Mouse (Mus musculus) liver, postnatal 0 days (tissue): ENCODE results near the gene Arx.

Experiments
- CTCF ChIP-seq: sonication (generic); IDR thresholded peaks from 2 replicates; pipeline ENCODE4 v1.5.1; 2016; ENCODE audit warnings: antibody characterized with exemption, low read depth
- EP300 ChIP-seq: IDR thresholded peaks from 2 replicates; pipeline ENCODE4 v1.6.1; 2016; ENCODE audit warnings: antibody characterized with exemption, low read depth, mild to moderate bottlenecking

DNA sequence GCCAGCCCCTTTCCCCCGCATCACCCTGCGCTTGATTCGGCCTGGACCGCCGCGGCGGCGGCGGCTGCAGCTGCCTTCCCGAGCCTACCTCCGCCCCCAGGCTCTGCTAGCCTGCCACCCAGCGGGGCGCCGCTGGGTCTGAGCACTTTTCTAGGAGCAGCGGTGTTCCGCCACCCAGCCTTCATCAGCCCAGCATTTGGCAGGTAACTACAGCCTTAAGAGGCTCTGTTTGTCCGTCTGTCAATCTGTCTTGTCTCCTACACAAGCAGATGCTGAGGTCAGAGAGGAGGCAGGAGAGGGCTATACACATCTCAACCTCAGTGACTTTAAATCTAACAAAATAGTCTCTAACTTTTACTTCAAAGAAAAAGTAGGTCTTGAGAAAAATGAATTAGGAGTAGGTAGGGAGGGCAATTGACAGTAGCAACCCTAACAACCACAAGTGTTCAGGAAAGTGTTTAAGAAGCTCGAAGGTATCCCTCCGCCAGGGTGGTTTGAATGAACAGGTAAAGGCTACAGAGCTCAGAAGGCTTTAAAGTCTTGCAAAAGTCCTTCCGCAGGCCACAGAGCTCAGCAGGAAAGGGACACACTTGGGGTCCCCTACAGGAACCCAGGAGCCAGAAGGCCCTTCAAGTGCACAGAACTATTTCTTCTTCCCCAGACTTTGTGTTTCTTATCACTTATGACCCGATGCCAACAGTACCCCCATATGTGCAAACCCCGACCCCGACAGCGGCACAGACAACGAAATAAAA lies 8.7 kb downstream of the Arx start:
- TF ChIP-seq CTCF (no peak), EP300 (no peak)
